Mouse (Mus musculus) spleen, embryonic (tissue): ENCODE results near the gene Cnot11.

Experiments used
- CTCF ChIA-PET: fragments of 350-600 bp; sonication (Branson Sonifier 250); formaldehyde crosslinking; loops from one replicate; lab custom pipeline; 2022; lab: Charles Lee

The Cnot11 gene

GRCm38 (mm10) chr1:39533917-39534316 is 875 bp upstream of the Cnot11 start:
- CTCF ChIA-PET = no interaction called here

- CTCF ChIA-PET = interaction anchor here (0.7 kb wide), 1 partner anchor 502 kb away, joined by 12 read pairs; no protein-coding TSS in a partner anchor
Measured at GRCm38 (mm10) chr1:39535515-39536311, 921 bp downstream of the Cnot11 start.

- CTCF ChIA-PET = interaction anchor here (0.6 kb wide), 1 partner anchor 22 kb away, joined by 3 read pairs; no protein-coding TSS in a partner anchor
Measured at GRCm38 (mm10) chr1:39536701-39537100, 1.9 kb downstream of the Cnot11 start.

- CTCF ChIA-PET = no interaction called here
Measured at GRCm38 (mm10) chr1:39537631-39538380, 3.0 kb downstream of the Cnot11 start.

GRCm38 (mm10) chr1:39540592-39540991 is 5.8 kb downstream of the Cnot11 start:
- CTCF ChIA-PET = no interaction called here

- CTCF ChIA-PET = no interaction called here
Measured at GRCm38 (mm10) chr1:39545589-39545988, 10.8 kb downstream of the Cnot11 start.

- CTCF ChIA-PET = no interaction called here
Measured at GRCm38 (mm10) chr1:39546160-39546866, 11.5 kb downstream of the Cnot11 start.

- CTCF ChIA-PET = interaction anchor here (0.6 kb wide), 1 partner anchor 295 kb away, joined by 4 read pairs; no protein-coding TSS in a partner anchor
Measured at GRCm38 (mm10) chr1:39547238-39547637, 12.4 kb downstream of the Cnot11 start.

- CTCF ChIA-PET = no interaction called here
Measured at GRCm38 (mm10) chr1:39549831-39550230, 15.0 kb downstream of the Cnot11 start.

GRCm38 (mm10) chr1:39555556-39556415 is 21.0 kb downstream of the Cnot11 start:
- CTCF ChIA-PET = no interaction called here

- CTCF ChIA-PET = interaction anchor here (0.5 kb wide), 1 partner anchor 22 kb away, joined by 3 read pairs; no protein-coding TSS in a partner anchor
Measured at GRCm38 (mm10) chr1:39559009-39559408, 24.2 kb downstream of the Cnot11 start.

GRCm38 (mm10) chr1:39561920-39562319 is 27.1 kb downstream of the Cnot11 start:
- CTCF ChIA-PET = no interaction called here

GRCm38 (mm10) chr1:39563161-39563560 is 28.4 kb downstream of the Cnot11 start:
- CTCF ChIA-PET = no interaction called here

- CTCF ChIA-PET = no interaction called here
Measured at GRCm38 (mm10) chr1:39564603-39565002, 29.8 kb downstream of the Cnot11 start.

GRCm38 (mm10) chr1:39568079-39568478 is 33.3 kb downstream of the Cnot11 start:
- CTCF ChIA-PET = no interaction called here

- CTCF ChIA-PET = no interaction called here
Measured at GRCm38 (mm10) chr1:39571653-39572052, 36.9 kb downstream of the Cnot11 start.

- CTCF ChIA-PET = no interaction called here
Measured at GRCm38 (mm10) chr1:39573890-39574289, 39.1 kb downstream of the Cnot11 start.

GRCm38 (mm10) chr1:39575778-39576375 is 41.1 kb downstream of the Cnot11 start:
- CTCF ChIA-PET = interaction anchor here (0.7 kb wide), 1 partner anchor 13 kb away, joined by 3 read pairs; no protein-coding TSS in a partner anchor

- CTCF ChIA-PET = interaction anchor here (0.7 kb wide), 1 partner anchor 12 kb away, joined by 3 read pairs; no protein-coding TSS in a partner anchor
Measured at GRCm38 (mm10) chr1:39576431-39577243, 41.8 kb downstream of the Cnot11 start.
